Mouse (Mus musculus): ENCODE results near the gene Pole3. TPM values are rescaled to one million over a fixed set of nuclear protein-coding genes. Genes with fewer than 3 reads are reported as not detected.

The Pole3 gene
- total RNA-seq, 2 experiments from 2014 or later = 20.4 to 21.5 TPM

DNA sequence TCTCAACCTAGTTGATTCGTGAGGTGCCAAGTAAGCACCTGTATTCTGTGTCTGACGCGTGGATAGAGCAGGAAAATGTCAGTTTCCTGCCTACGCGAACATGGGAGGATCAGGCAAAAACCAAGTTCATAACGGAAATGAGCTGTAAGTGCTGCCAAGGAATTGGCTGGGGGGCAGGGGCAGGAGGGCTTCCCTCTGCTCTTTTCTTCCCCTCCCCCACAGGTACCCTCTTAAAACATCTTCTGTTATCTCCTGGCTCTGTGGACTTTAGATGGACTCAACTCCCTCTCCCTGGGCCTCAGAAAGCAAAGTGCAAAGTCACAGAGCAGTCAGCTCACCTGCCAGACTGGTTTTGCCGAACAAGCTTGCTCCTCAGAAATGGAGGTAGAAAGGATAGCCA, 21.9 kb downstream of the Pole3 start:
- Histone ChIP-seq H3K27ac (no peak overlapping the region), H3K4me3 (no peak overlapping the region)
- DNase-seq (ENCODE audit: extremely low spot score in 1 of 2, low spot score in 2 of 2) = no peak
- intact Hi-C loops (cut with DNase I) = loop anchor here (1.0 to 5.0 kb wide), 2 partner anchors 22 to 96 kb away; partner anchors contain the start of genes 4933430I17Rik, Cdc26, Pole3 and Prpf4
- no peak for TF ChIP-seq CTCF (IDR thresholded peaks at IDR 0.05)

GRCm38 (mm10) chr4:62501964-62502732, 22.7 kb downstream of the Pole3 start:
- intact Hi-C loops (cut with DNase I) = loop anchor here (1.0 to 5.0 kb wide), 2 partner anchors 23 to 95 kb away; partner anchors contain the start of genes 4933430I17Rik, Cdc26, Pole3 and Prpf4
- H3K4me3 ChIP-seq = peak overlapping the region; percentile 82
- H3K27ac ChIP-seq = peak overlapping the region; percentile 95
- no peak for TF ChIP-seq CTCF (IDR thresholded peaks at IDR 0.05)
- peak; percentile 88 for DNase-seq (ENCODE audit: extremely low spot score in 1 of 2, low spot score in 2 of 2)

DNA sequence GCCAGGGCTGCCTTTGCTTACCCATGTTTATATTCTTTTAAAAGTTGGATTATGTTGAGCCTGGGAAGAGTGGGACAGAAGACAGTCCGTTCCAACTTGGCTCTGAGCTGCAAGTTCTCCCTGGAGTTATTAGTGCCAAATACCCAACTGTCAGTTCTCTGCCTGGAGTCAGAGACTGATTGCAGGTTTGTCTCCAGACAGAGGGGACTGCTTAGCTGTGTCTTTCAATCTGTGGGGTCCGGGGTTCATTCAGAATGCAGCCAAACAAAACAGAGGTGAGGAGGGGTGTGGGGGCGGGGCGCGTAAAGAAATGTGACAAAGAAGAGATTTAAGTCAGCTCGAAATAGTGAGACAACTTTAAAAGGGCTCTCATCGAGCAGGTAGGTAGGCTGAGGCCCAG, 23.3 kb downstream of the Pole3 start:
- Histone ChIP-seq H3K4me3 (peak overlapping the region; percentile 82), H3K27ac (peak overlapping the region; percentile 95)
- intact Hi-C loops (cut with DNase I) = loop anchor here (5.0 kb wide), 1 partner anchor 94 kb away; the partner anchor contains the start of genes Cdc26 and Prpf4
- DNase-seq (ENCODE audit: extremely low spot score in 1 of 2, low spot score in 2 of 2) = no peak
- no peak for TF ChIP-seq CTCF (IDR thresholded peaks at IDR 0.05)

DNA sequence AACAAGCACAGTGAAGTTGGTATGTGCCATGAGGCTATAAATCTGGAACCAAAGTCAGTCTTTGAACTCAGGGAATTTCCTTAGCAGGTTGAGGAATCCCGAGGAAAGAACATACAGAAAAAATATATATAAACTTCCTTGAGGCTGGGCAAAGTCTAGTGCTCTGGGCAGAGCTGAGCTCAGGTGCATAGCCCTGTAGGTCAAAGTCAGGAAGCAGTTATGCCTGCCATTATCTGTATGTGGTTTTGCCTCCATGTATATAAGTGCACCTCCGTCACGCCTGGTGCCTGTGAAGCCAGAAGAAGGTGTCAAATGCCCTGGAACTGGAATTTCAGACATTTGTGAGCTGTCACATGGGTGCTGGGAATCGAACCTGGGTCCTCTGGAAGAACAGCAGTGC, 24.1 kb downstream of the Pole3 start:
- no peak overlapping the region for H3K4me3 ChIP-seq
- DNase-seq (ENCODE audit: extremely low spot score in 1 of 2, low spot score in 2 of 2) = no peak
- H3K27ac ChIP-seq = no peak overlapping the region
- TF ChIP-seq CTCF (IDR thresholded peaks at IDR 0.05) = no peak
- intact Hi-C loops (cut with DNase I) = loop anchor here (5.0 kb wide), 1 partner anchor 93 kb away; the partner anchor contains the start of genes Cdc26 and Prpf4

GRCm38 (mm10) chr4:62496815-62497214, 28.1 kb downstream of the Pole3 start:
- DNase-seq (ENCODE audit: extremely low spot score in 1 of 2, low spot score in 2 of 2) = peak; percentile 53 to 65
- H3K4me3 ChIP-seq = no peak overlapping the region
- no peak for TF ChIP-seq CTCF (IDR thresholded peaks at IDR 0.05)
- intact Hi-C loops (cut with DNase I) = loop anchor here (1.0 to 5.0 kb wide), 2 partner anchors 25 to 40 kb away; no protein-coding TSS in a partner anchor
- H3K27ac ChIP-seq = no peak overlapping the region

GRCm38 (mm10) chr4:62495946-62496345, 28.9 kb downstream of the Pole3 start:
- no peak overlapping the region for H3K4me3 ChIP-seq
- H3K27ac ChIP-seq = no peak overlapping the region
- DNase-seq (ENCODE audit: extremely low spot score in 1 of 2, low spot score in 2 of 2) = no peak
- intact Hi-C loops (cut with DNase I) = loop anchor here (1.0 to 5.0 kb wide), 2 partner anchors 24 to 39 kb away; no protein-coding TSS in a partner anchor
- TF ChIP-seq CTCF (IDR thresholded peaks at IDR 0.05) = no peak

DNA sequence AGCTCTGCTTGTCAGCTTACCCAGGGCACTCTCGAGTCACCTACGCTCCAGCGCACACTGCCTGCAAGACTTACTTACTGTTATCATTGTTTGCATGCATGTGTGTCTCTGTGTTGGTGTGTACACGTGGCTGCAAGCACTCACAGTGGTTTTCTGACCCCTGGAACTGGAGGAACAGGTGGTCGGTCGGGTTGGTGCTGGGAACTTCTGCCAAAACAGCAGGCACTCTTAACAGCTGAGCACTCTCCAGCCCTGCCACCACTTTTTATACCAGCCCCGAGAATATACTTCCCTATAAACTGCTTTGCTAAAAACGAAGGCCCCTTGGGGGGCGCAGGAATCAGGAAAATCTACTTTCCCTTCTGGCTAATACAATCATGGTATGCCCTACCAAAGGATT, 30.6 kb downstream of the Pole3 start:
- Histone ChIP-seq H3K27ac (no peak overlapping the region), H3K4me3 (no peak overlapping the region)
- no peak for DNase-seq (ENCODE audit: extremely low spot score in 1 of 2, low spot score in 2 of 2)
- intact Hi-C loops (cut with DNase I) = no loop called here
- TF ChIP-seq CTCF (IDR thresholded peaks at IDR 0.05) = no peak

DNA sequence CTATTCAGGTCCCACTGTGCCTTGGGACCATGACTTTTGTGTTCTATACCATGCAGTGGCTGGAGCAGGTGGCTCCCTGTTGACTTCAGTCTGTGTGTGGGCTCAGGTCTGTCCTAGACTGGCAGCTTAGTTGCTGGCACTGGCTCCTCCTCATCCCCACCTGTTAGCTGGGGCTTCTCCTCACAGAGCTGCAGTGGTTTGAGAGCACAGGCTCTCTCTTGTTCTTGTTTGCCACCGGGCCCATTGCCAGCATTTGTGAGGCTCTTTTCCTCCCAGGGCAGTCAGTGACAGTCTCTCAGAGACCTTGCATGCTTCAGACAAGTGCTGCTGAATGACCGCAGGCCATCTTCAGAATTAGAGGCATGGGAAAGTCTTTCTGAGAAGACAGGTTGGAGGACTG, 32.2 kb downstream of the Pole3 start:
- intact Hi-C loops (cut with DNase I) = no loop called here
- peak overlapping the region; percentile 6; the same call in 1 of the 2 replicates for H3K27ac ChIP-seq
- H3K4me3 ChIP-seq = no peak overlapping the region
- no peak for TF ChIP-seq CTCF (IDR thresholded peaks at IDR 0.05)
- no peak for DNase-seq (ENCODE audit: extremely low spot score in 1 of 2, low spot score in 2 of 2)

- TF ChIP-seq CTCF (IDR thresholded peaks at IDR 0.05) = no peak
- no peak overlapping the region for H3K27ac ChIP-seq
Measured at GRCm38 (mm10) chr4:62487914-62488313, 37.0 kb downstream of the Pole3 start.

GRCm38 (mm10) chr4:62487172-62487571, 37.7 kb downstream of the Pole3 start:
- Histone ChIP-seq H3K4me3 (no peak overlapping the region), H3K27ac (no peak overlapping the region)
- TF ChIP-seq CTCF (IDR thresholded peaks at IDR 0.05) = no peak
- intact Hi-C loops (cut with DNase I) = no loop called here
- no peak for DNase-seq (ENCODE audit: extremely low spot score in 1 of 2, low spot score in 2 of 2)

More at GRCm38 (mm10) chr4:62487914-62488313, 37.0 kb downstream of the Pole3 start:
- intact Hi-C loops (cut with DNase I) = no loop called here
- H3K4me3 ChIP-seq = no peak overlapping the region
- DNase-seq (ENCODE audit: extremely low spot score in 1 of 2, low spot score in 2 of 2) = no peak

DNA sequence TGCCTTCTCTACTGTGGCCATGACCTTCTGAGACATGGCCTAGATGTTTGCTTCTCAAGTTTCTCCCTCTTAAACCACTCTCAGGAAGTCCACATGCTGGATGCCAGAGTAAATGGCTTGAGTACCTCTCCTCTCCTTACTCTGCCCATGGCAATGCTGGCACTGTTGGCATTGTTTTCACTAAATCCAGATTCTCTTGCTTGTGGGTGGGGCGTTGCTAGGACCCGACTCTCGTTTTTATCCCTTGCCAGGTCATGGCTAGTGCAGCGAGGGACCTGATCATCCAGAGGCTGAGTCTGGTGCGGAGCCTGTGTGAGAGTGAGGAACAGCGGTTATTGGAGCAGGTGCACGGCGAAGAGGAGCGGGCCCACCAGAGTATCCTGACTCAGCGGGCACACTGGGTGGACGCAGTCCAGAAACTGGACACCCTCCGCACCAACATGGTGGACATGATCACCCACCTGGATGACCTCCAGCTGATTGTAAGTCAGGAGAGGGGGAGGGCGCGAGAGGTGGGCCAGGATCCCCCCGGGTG, 38.6 kb downstream of the Pole3 start:
- no peak overlapping the region for H3K27ac ChIP-seq
- no peak for TF ChIP-seq CTCF (IDR thresholded peaks at IDR 0.05)
- no peak overlapping the region for H3K4me3 ChIP-seq
- intact Hi-C loops (cut with DNase I) = no loop called here
- DNase-seq (ENCODE audit: extremely low spot score in 1 of 2, low spot score in 2 of 2) = no peak

DNA sequence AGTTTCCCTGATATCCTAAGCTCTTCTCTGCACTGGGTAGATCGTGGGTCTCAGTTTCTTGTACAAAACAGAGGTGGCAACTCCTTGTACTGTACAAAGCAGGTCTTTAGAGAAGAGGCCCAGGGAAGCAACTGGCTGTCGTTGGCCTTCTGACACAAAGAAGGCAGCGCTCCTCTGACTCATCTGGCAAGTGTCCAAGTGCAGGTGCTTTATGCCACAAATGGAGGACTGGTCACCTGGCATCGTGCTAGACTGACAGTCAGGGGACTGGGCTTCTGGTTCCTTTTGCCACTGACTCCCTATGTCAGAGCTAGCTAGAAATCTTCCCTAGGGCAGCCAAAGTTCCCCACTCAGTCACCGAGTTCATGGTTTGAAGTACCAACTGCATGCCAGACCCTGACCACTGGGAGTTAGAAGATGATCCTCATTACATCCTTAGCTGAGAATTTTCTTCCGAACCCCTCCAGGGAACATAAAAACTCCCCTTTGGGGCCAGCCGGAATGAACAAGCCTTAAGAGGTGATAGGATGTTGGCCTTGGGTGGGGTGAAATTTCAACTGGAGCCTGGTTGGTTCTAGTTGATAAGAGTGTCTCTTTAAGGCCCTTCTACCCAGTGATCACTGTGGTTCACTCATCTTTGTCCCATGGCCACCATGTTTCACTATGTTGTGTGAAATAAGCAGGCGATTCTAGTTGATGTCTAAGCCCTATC, 39.3 kb downstream of the Pole3 start:
- intact Hi-C loops (cut with DNase I) = no loop called here
- Histone ChIP-seq H3K4me3 (no peak overlapping the region), H3K27ac (no peak overlapping the region)
- TF ChIP-seq CTCF (IDR thresholded peaks at IDR 0.05) = no peak
- no peak for DNase-seq (ENCODE audit: extremely low spot score in 1 of 2, low spot score in 2 of 2)
